Mouse (Mus musculus): Measurements from ENCODE around the gene Cmtm7. TPM values are rescaled to one million over a fixed set of nuclear protein-coding genes. Genes with fewer than 3 reads are reported as not detected.
A peak's percentile ranks its signal among the peaks of the same experiment; 100 is the strongest.
"Not testable (repeated sequence)": the region's sequence is repeated elsewhere in the genome, so short reads cannot be mapped to it uniquely, and the experiment has no call there.

Cmtm7 gene
- polyA plus RNA-seq, 3 experiments from 2014 or later, result 44.6 to 117 (median 64.8) TPM

GRCm38 (mm10) chr9:114761848-114762247, 19.8 kb downstream of the Cmtm7 start:
- no peak for ATAC-seq

GRCm38 (mm10) chr9:114760353-114760752, 21.3 kb downstream of the Cmtm7 start:
- peak; percentile 42 for ATAC-seq

- ATAC-seq, result no peak
Observed at GRCm38 (mm10) chr9:114759886-114760285, 21.8 kb downstream of the Cmtm7 start.

GRCm38 (mm10) chr9:114758801-114759200, 22.9 kb downstream of the Cmtm7 start:
- ATAC-seq, result no peak

- ATAC-seq, result peak; percentile 58
Observed at GRCm38 (mm10) chr9:114758272-114758671, 23.4 kb downstream of the Cmtm7 start.

- ATAC-seq, result peak; percentile 92
Observed at GRCm38 (mm10) chr9:114752863-114753484, 28.7 kb downstream of the Cmtm7 start.

- peak; percentile 64 for ATAC-seq
Observed at GRCm38 (mm10) chr9:114752311-114752710, 29.3 kb downstream of the Cmtm7 start.

- no peak for ATAC-seq
Observed at GRCm38 (mm10) chr9:114751582-114751981, 30.1 kb downstream of the Cmtm7 start.

- no peak for ATAC-seq
Observed at GRCm38 (mm10) chr9:114747466-114747865, 34.2 kb downstream of the Cmtm7 start.

GRCm38 (mm10) chr9:114747012-114747411, 34.6 kb downstream of the Cmtm7 start:
- ATAC-seq, result no peak

- ATAC-seq, result no peak
Observed at GRCm38 (mm10) chr9:114745654-114746053, 36.0 kb downstream of the Cmtm7 start.

GRCm38 (mm10) chr9:114745163-114745562, 36.5 kb downstream of the Cmtm7 start:
- no peak for ATAC-seq

GRCm38 (mm10) chr9:114742731-114743130, 38.9 kb downstream of the Cmtm7 start:
- ATAC-seq, result peak; percentile 59

- peak; percentile 87 for ATAC-seq
Observed at GRCm38 (mm10) chr9:114740336-114740735, 41.3 kb downstream of the Cmtm7 start.

- ATAC-seq, result no peak
Observed at GRCm38 (mm10) chr9:114736442-114736841, 45.2 kb downstream of the Cmtm7 start.

- no peak for ATAC-seq
Observed at GRCm38 (mm10) chr9:114733238-114733637, 48.4 kb downstream of the Cmtm7 start.

- no peak for ATAC-seq
Observed at GRCm38 (mm10) chr9:114731871-114732682, 49.6 kb downstream of the Cmtm7 start.

- ATAC-seq, result peak; percentile 80
Observed at GRCm38 (mm10) chr9:114731011-114731755, 50.5 kb downstream of the Cmtm7 start, which contains the start of gene Cmtm6. Gene Cmtm6 (plus strand): TSS chr9:114731116.

- peak; percentile 26 for ATAC-seq
Observed at GRCm38 (mm10) chr9:114729911-114730805, 51.5 kb downstream of the Cmtm7 start.

- ATAC-seq, result not testable (repeated sequence)
Observed at GRCm38 (mm10) chr9:114728432-114728831, 53.2 kb downstream of the Cmtm7 start.

- no peak for ATAC-seq
Observed at GRCm38 (mm10) chr9:114727315-114727714, 54.3 kb downstream of the Cmtm7 start.

Data from inflammation-experienced regulatory T-cells, adult 6 months (primary cell).